Mouse (Mus musculus) embryo, embryonic 10.5 days (tissue): Measurements from ENCODE around the gene Casd1.

Experiments
- DNase-seq: peaks from one replicate; pipeline ENCODE4 v3.0.0-alpha.2; 2015; ENCODE audit warnings: low spot score

The Casd1 gene

GRCm38 (mm10) chr6:4600658-4601296 lies at the start of gene Casd1:
Gene Casd1 (plus strand): TSS chr6:4600839.
- peak; percentile 83 for DNase-seq

GRCm38 (mm10) chr6:4555366-4555765 lies 45.3 kb upstream of the Casd1 start:
- DNase-seq = no peak

- peak; percentile 63 for DNase-seq
These were observed 43.6 kb upstream of the Casd1 start for GRCm38 (mm10) chr6:4557086-4557485.

GRCm38 (mm10) chr6:4557678-4558077 lies 43.0 kb upstream of the Casd1 start:
- peak; percentile 89 for DNase-seq

- DNase-seq = peak; percentile 80
These were observed 39.5 kb upstream of the Casd1 start for GRCm38 (mm10) chr6:4561156-4561555.

GRCm38 (mm10) chr6:4561621-4562020 lies 39.0 kb upstream of the Casd1 start:
- DNase-seq = no peak

GRCm38 (mm10) chr6:4562401-4562800 lies 38.2 kb upstream of the Casd1 start:
- no peak for DNase-seq

GRCm38 (mm10) chr6:4563477-4563876 lies 37.2 kb upstream of the Casd1 start:
- DNase-seq = no peak

GRCm38 (mm10) chr6:4570412-4570811 lies 30.2 kb upstream of the Casd1 start:
- no peak for DNase-seq

GRCm38 (mm10) chr6:4577756-4578155 lies 22.9 kb upstream of the Casd1 start:
- DNase-seq = no peak

GRCm38 (mm10) chr6:4578343-4578742 lies 22.3 kb upstream of the Casd1 start:
- DNase-seq = no peak

GRCm38 (mm10) chr6:4579620-4580019 lies 21.0 kb upstream of the Casd1 start:
- no peak for DNase-seq

- DNase-seq = no peak
These were observed 17.2 kb upstream of the Casd1 start for GRCm38 (mm10) chr6:4583485-4583884.

- no peak for DNase-seq
These were observed 12.7 kb upstream of the Casd1 start for GRCm38 (mm10) chr6:4587946-4588345.

- DNase-seq = no peak
These were observed 11.9 kb upstream of the Casd1 start for GRCm38 (mm10) chr6:4588722-4589121.

GRCm38 (mm10) chr6:4590089-4590488 lies 10.6 kb upstream of the Casd1 start:
- no peak for DNase-seq

GRCm38 (mm10) chr6:4597711-4598110 lies 2.9 kb upstream of the Casd1 start:
- no peak for DNase-seq

- no peak for DNase-seq
These were observed 468 bp upstream of the Casd1 start for GRCm38 (mm10) chr6:4600085-4600657.

GRCm38 (mm10) chr6:4601297-4601931 lies 775 bp downstream of the Casd1 start:
- DNase-seq = peak; percentile 66

- DNase-seq = peak; percentile 38
These were observed 1.4 kb downstream of the Casd1 start for GRCm38 (mm10) chr6:4602012-4602411.

GRCm38 (mm10) chr6:4606394-4606793 lies 5.8 kb downstream of the Casd1 start:
- no peak for DNase-seq

- DNase-seq = no peak
These were observed 9.7 kb downstream of the Casd1 start for GRCm38 (mm10) chr6:4610216-4610896.

- no peak for DNase-seq
These were observed 11.2 kb downstream of the Casd1 start for GRCm38 (mm10) chr6:4611853-4612252.
